Mouse (Mus musculus): ENCODE measurements around the gene Camta1.

The Camta1 gene

DNA sequence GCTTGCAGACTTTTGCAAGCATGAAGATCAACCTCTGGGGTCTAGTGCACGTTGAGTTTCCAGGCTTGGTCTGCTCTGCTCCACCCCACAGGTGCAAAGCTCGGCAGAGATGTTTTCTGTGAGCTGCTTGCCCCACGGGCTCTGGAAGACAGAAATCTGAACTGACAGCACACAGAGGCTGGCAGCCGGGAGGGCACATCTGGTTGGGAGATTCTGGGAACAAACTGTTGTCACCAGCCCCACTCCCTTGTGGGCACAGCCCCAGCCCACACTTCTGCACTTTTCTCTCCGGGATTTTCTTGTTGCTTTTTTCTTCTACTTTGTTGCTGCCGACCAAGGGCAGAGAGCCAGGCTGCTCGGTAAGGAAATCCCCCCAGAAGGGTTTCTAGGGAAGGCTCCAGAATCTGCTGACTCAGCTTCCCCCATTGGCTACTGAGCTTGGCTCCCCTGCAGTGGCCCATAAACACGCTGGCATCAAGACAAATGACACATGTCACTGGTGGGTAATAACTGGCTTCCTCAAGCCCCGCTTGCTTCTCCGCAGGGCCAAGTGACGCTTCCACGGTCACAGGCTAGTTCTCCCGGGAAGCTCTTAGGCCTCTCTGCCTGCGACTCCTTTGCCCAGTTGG is 597.8 kb downstream of the Camta1 start:
- DNase-seq (ENCODE audit: low spot score in 2 of 2) = no peak

DNA sequence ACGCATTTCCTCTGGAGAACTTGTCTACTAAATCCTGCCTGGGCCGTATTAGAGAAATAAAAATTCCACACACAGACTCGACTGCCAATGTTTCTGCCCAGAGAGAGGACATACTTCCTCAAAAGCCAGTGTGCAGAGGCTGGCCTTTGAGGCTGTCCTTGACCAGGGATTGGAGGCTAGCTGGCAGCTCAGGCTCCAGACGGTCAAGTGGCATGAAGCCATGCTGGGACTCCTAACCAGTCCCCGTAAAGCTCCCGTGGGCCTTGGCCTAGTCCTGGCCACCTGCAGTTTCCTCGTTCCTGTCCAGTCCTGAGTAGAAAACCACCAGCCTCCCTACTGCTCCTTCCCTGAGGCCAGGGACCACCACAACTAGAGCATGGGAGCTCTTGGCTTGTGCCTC is 598.6 kb downstream of the Camta1 start:
- DNase-seq (ENCODE audit: low spot score in 2 of 2) = no peak

- DNase-seq (ENCODE audit: low spot score in 2 of 2) = no peak
These were observed 605.1 kb downstream of the Camta1 start for GRCm38 (mm10) chr4:151256622-151257021.

GRCm38 (mm10) chr4:151250824-151251223 is 610.9 kb downstream of the Camta1 start:
- no peak for DNase-seq (ENCODE audit: low spot score in 2 of 2)

- DNase-seq (ENCODE audit: low spot score in 2 of 2) = no peak
These were observed 616.4 kb downstream of the Camta1 start for GRCm38 (mm10) chr4:151245068-151245797.

GRCm38 (mm10) chr4:151243445-151243844 is 618.2 kb downstream of the Camta1 start:
- DNase-seq (ENCODE audit: low spot score in 2 of 2) = no peak

- no peak for DNase-seq (ENCODE audit: low spot score in 2 of 2)
These were observed 618.9 kb downstream of the Camta1 start for GRCm38 (mm10) chr4:151242751-151243150.

DNA sequence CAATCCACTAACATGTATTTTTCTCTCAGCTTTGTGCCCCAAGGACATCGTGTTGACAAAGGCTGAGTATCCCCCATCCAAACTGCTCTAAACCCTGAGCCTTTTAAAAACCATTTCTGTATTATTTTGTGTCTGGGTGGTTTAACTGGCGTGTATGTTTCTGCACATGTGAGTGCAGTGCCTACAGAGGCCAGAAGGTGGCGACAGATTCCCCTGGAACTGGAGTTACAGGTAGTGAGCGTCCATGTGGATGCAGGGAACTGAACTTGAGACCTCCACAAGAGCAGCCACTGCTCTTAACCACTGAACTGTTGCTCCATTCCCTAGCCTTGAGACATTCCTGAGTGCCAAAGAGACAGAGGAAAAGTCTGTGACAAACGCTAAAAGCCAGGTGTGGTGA is 621.2 kb downstream of the Camta1 start:
- no peak for DNase-seq (ENCODE audit: low spot score in 2 of 2)

DNA sequence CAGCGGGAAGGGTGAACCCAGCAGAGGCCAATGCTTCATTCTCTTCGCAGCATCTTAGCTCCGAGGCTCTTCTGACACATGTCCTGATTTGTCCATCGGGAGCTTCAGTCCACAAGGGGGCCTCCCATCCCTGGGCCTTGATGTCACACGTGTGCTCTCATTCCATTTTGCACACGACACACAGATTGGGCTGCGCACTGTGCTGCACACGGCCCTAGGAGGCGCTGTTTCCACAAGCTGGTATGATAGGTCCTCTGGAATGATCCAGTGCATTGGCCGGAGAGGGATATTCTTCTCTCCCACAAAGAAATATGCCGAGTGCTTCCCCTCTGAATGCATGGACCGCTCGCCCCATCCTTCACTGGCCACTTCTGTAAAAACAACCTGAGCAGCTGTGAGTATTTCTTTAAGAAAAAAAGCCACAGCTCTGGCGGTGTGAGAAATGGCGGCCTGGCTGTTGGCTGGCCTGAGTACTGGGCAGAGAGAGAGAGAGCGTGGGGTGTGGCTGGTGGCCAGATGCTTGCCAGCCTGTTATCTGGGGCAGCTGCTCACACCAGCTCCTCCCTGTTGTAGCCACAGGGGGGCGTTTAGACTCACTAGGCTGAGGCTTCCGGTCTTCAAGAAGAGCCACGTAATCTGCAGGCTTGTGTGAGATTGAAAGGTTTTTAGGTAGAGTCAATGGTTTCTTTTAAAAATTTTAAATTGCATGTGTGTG is 622.5 kb downstream of the Camta1 start:
- no peak for DNase-seq (ENCODE audit: low spot score in 2 of 2)

- DNase-seq (ENCODE audit: low spot score in 2 of 2) = no peak
These were observed 624.2 kb downstream of the Camta1 start for GRCm38 (mm10) chr4:151237501-151237900.

DNA sequence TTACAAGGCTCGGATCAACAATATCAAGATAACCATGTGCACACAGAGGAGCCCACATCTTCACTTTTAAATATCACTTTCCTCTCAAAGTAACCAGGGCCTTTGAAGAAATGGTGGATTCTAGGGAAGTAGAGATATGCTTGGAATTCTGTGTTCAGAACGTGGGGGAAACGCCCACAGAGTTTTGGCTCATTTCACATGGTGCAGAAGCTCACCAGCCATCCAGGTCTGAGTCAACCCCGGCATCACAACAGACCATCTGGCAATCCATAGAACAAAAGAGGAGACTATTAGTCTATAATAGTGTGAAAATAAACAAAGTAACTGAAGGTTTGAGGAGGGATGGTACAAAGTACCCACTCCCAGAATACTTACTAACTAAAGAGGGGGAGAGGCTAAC is 626.7 kb downstream of the Camta1 start:
- DNase-seq (ENCODE audit: low spot score in 2 of 2) = no peak

DNA sequence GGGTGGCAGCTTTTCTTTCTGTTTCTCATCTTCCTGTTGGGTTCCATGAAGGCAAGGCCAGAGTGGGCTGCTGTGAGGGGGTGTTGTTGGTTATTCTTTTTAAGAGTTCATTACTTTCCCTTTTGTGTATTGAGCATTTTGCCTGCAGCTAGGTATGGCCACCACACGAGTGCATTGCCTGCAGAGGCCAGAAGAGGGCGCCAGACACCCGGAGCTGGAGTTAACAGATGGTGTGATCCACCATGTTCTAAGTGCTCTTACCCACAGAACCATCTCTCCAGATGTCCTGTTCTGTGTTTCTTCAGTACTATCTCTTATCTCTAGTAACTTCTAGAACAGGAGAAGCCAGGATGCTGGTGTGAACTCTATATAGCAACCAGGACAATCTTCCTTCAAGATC is 629.6 kb downstream of the Camta1 start:
- no peak for DNase-seq (ENCODE audit: low spot score in 2 of 2)

GRCm38 (mm10) chr4:151229073-151229472 is 632.6 kb downstream of the Camta1 start:
- no peak for DNase-seq (ENCODE audit: low spot score in 2 of 2)

DNA sequence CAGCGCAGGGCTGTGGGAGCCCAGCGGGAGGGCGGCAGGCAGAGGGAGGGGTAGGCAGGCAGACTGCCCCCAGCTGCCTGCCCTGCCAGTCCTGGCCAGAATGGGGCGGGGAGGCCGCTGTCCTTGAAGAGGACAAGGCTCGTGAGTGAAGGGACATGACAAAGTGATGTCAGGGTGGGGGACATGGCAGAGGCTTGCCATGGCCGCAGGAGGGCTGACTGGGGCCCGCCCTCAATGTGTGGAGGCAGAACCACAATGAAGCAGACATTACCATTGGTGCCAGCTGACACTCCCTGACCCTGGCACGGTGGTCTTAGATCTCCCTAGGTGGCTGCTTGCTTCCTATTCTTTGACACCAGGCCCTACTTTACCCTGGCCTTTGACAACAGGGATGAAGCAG is 635.2 kb downstream of the Camta1 start:
- DNase-seq (ENCODE audit: low spot score in 2 of 2) = no peak

DNA sequence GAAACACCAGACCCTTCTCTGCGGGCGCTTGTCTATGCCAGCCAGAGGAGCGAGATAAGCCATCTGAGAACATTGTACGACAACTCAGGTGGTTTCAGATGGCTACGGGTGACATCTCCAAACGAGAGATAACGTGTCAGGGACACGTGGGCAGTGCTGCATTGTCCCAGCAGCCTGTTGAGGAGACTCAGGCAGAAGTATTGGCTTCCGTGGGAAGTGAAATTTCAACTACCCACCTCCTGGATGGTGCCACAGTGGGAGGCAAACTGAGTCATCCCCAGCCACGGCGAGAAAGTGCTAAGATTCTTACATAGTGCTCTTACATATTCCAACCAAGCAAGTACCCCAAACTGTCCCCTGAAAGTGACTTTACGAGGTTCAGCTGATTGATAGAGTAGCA is 637.7 kb downstream of the Camta1 start:
- DNase-seq (ENCODE audit: low spot score in 2 of 2) = no peak

- DNase-seq (ENCODE audit: low spot score in 2 of 2) = no peak
These were observed 638.2 kb downstream of the Camta1 start for GRCm38 (mm10) chr4:151223263-151223996.

- no peak for DNase-seq (ENCODE audit: low spot score in 2 of 2)
These were observed 639.0 kb downstream of the Camta1 start for GRCm38 (mm10) chr4:151222635-151223034.

- DNase-seq (ENCODE audit: low spot score in 2 of 2) = no peak
These were observed 645.0 kb downstream of the Camta1 start for GRCm38 (mm10) chr4:151216553-151217292.

DNA sequence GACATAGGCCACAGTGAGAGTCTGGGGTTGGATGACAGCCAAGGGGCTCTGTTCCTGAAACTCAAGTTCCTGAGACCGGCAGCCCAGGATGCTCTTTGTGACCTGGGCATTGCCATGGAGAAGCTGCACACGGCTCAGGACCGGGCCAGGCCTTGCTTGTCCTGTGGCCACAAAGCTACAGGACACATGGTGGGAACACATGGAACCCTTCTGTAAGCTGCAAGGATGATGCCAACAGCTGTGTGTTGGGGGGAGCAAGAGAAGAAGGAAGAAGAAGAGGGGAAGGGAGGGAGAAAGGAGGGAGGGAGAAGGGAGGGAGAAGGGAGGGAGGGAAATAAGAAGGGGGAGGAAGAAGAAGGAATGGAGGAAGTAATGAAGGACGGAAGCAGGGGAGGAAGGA is 645.8 kb downstream of the Camta1 start:
- DNase-seq (ENCODE audit: low spot score in 2 of 2) = no peak

- DNase-seq (ENCODE audit: low spot score in 2 of 2) = no peak
These were observed 646.5 kb downstream of the Camta1 start for GRCm38 (mm10) chr4:151215179-151215578.

GRCm38 (mm10) chr4:151213475-151213874 is 648.2 kb downstream of the Camta1 start:
- DNase-seq (ENCODE audit: low spot score in 2 of 2) = no peak

GRCm38 (mm10) chr4:151211992-151212391 is 649.7 kb downstream of the Camta1 start:
- DNase-seq (ENCODE audit: low spot score in 2 of 2) = no peak
